Mouse (Mus musculus) embryonic fibroblast, embryonic 13.5 days (primary cell): Measurements from ENCODE around the gene Zfp605.

Source experiments
- CTCF ChIP-seq: IDR thresholded peaks from 2 replicates; pipeline ENCODE4 v1.5.1; 2011; ENCODE audit warnings: mild to moderate bottlenecking, control low read depth, low read length, moderate library complexity, borderline replicate concordance; ENCODE audit not compliant: insufficient read depth
- POLR2A ChIP-seq: IDR thresholded peaks from 2 replicates; pipeline ENCODE4 v1.6.1; 2011; ENCODE audit warnings: low read depth, mild to moderate bottlenecking, control low read depth, low read length, moderate library complexity

DNA sequence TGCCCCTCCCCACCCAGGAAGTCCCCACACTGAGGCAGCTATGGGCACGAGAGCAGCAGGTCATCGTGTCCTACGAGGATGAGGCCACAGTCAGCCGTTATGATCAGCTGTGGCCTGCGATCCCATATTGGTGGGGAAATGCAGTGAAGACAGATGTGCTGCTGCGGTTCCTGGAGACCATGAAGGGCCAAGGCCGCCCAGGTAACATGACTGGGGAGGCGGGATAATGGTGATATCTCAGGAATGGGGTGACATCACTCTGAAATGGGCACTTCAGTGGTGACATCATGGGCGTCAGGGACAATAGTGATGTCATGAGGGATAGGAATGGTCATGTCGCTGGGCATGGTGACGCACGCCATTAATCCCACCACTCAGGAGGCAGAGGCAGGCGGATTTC is 7.5 kb upstream of the Zfp605 start:
- TF ChIP-seq CTCF (no peak), POLR2A (0 out of 2 replicates have a peak, but pooled peaks have one; percentile 14)
